Mouse (Mus musculus): ENCODE results near the gene Lamb1.

DNA sequence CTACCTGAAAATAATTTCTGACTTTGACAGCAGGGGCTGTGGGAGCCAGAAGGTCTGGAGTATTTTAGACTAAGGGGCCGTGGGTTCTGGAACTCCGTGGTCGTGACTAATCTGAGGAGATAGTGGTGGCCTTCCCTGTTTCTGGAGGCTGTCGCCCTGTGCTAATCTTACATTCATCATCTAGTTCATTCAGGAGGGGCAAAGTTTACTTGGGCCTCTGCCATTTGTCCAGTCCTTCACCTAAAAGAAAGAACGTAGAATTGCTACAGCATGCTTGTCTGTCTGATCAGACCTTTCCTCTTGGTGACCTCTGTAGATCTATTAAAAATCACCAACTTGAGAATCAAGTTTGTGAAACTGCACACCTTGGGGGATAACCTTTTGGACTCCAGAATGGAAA lies 17.2 kb downstream of the Lamb1 start:
- TF ChIP-seq SMC3 (IDR thresholded peaks at IDR 0.05; ENCODE audit: low read depth, low read length) (no peak), MAZ (IDR thresholded peaks at IDR 0.05; ENCODE audit: low read depth, low read length) (no peak), CTCF (conservative IDR thresholded peaks at IDR 0.05 in 1 of 2, IDR thresholded peaks at IDR 0.05 in 1 of 2; ENCODE audit: low read depth in 2 of 2, low read length in 2 of 2) (no peak), USF1 (IDR thresholded peaks at IDR 0.05; ENCODE audit: low read depth, low read length) (no peak), POLR2A (IDR thresholded peaks at IDR 0.05; ENCODE audit: low read depth, low read length) (no peak), E2F4 (IDR thresholded peaks at IDR 0.05; ENCODE audit: insufficient replicate concordance, low read depth, low read length) (no peak), POLR2AphosphoS2 (IDR thresholded peaks at IDR 0.05; ENCODE audit: low read depth, low read length) (no peak), MYC (IDR thresholded peaks at IDR 0.05; ENCODE audit: low read depth, low read length) (no peak), TCF12 (IDR thresholded peaks at IDR 0.05; ENCODE audit: low read depth, low read length) (no peak), JUN (IDR thresholded peaks at IDR 0.05; ENCODE audit: insufficient read depth, low read depth, low read length) (no peak), ZNF384 (IDR thresholded peaks at IDR 0.05; ENCODE audit: low read depth, low read length) (no peak), SIN3A (IDR thresholded peaks at IDR 0.05; ENCODE audit: low read length) (no peak), NRF1 (IDR thresholded peaks at IDR 0.05; ENCODE audit: low read depth, low read length) (no peak)
